Mouse (Mus musculus) hindbrain, embryonic 13.5 days (tissue): ENCODE data around the gene Xcl1. TPM values are rescaled to one million over a fixed set of nuclear protein-coding genes. Genes with fewer than 3 reads are reported as not detected.

ENCODE experiments used
- ATAC-seq: fragments of 200-750 bp; cut with Nextera tagmentation; 2 replicates; pipeline ENCODE4 v1.8.0; 2017; ENCODE audit warnings: moderate TSS enrichment; ENCODE audit not compliant: low FRiP score
- H3K27ac ChIP-seq: fragments of 300-500 bp; sonication (generic); 2 replicates; pipeline ENCODE4 v1.5.1; 2015; ENCODE audit warnings: inconsistent platforms, mild to moderate bottlenecking, moderate library complexity
- H3K27me3 ChIP-seq: fragments of 300-500 bp; sonication (generic); 2 replicates; pipeline ENCODE4 v1.6.1; 2015; ENCODE audit warnings: mild to moderate bottlenecking, inconsistent platforms
- H3K36me3 ChIP-seq: fragments of 300-500 bp; sonication (generic); 2 replicates; pipeline ENCODE4 v1.6.1; 2015; ENCODE audit warnings: mild to moderate bottlenecking, inconsistent platforms
- H3K4me1 ChIP-seq: fragments of 300-500 bp; sonication (generic); replicated peaks from 2 replicates; pipeline ENCODE4 v1.6.1; 2015; ENCODE audit warnings: inconsistent platforms
- H3K4me2 ChIP-seq: fragments of 300-500 bp; sonication (generic); 2 replicates; pipeline ENCODE4 v1.6.1; 2015; ENCODE audit warnings: inconsistent platforms, mild to moderate bottlenecking, moderate library complexity
- H3K4me3 ChIP-seq: fragments of 300-500 bp; sonication (generic); 2 replicates; pipeline ENCODE4 v1.5.1; 2015; ENCODE audit warnings: mild to moderate bottlenecking, inconsistent platforms
- H3K9ac ChIP-seq: fragments of 300-500 bp; sonication (generic); 2 replicates; pipeline ENCODE4 v1.6.1; 2015; ENCODE audit warnings: mild to moderate bottlenecking, inconsistent platforms
- H3K9me3 ChIP-seq: fragments of 300-500 bp; sonication (generic); 2 replicates; pipeline ENCODE4 v1.6.1; 2016; ENCODE audit warnings: inconsistent platforms
- WGBS: fragments of 180-500 bp; shearing (Covaris S2); methylation state at CpG from one replicate; pipeline ENCODE4 v1.1.7; 2015; 5-methylcytosine and 5-hydroxymethylcytosine counted together
- polyA plus RNA-seq: library from polyadenylated mRNA; unstranded; fragments of >200 nt; fragmentation: Nextera tagmentation; extraction: Ambion mirVana; gene quantifications from 2 replicates; pipeline ENCODE4 v1.2.1, GENCODE M21; 2015

Gene Xcl1
- polyA plus RNA-seq, 1 experiment from 2014 or later: not detected

GRCm38 (mm10) chr1:164898846-164899351 lies 36.4 kb downstream of the Xcl1 start:
- H3K9me3 ChIP-seq: no peaks in the 10 kb centered on the region
- peak overlapping the region; percentile 94 for H3K27ac ChIP-seq
- H3K4me2 ChIP-seq: peak overlapping the region; percentile 64
- H3K27me3 ChIP-seq: no peaks in the 10 kb centered on the region
- H3K9ac ChIP-seq: peak overlapping the region; percentile 72
- ATAC-seq: peak; percentile 94
- peaks cover 34% of the 10 kb centered on the region for H3K4me1 ChIP-seq
- peak overlapping the region; percentile 46 for H3K4me3 ChIP-seq
- H3K36me3 ChIP-seq: no peaks in the 10 kb centered on the region
- WGBS: under 1% methylated on average over 22 of the region's 22 CpGs

GRCm38 (mm10) chr1:164897163-164897817 lies 38.0 kb downstream of the Xcl1 start:
- peak; percentile 47 for ATAC-seq
- no peaks in the 10 kb centered on the region for H3K27me3 ChIP-seq
- 28% methylated on average over 5 of the region's 5 CpGs for WGBS
- H3K36me3 ChIP-seq: no peaks in the 10 kb centered on the region
- H3K9ac ChIP-seq: no peak overlapping the region
- peak overlapping the region; percentile 94 for H3K27ac ChIP-seq
- peaks cover 34% of the 10 kb centered on the region for H3K4me1 ChIP-seq
- no peaks in the 10 kb centered on the region for H3K9me3 ChIP-seq
- no peak overlapping the region for H3K4me2 ChIP-seq
- no peak overlapping the region for H3K4me3 ChIP-seq

GRCm38 (mm10) chr1:164896211-164897145 lies 38.8 kb downstream of the Xcl1 start:
- Histone ChIP-seq H3K9me3 (no peaks in the 10 kb centered on the region), H3K36me3 (no peaks in the 10 kb centered on the region), H3K4me1 (peaks cover 34% of the 10 kb centered on the region), H3K27ac (peak overlapping the region; percentile 94), H3K4me2 (no peak overlapping the region), H3K4me3 (no peak overlapping the region), H3K9ac (no peak overlapping the region), H3K27me3 (no peaks in the 10 kb centered on the region)
- ATAC-seq: no peak
- 44% methylated on average over 16 of the region's 16 CpGs for WGBS

- ATAC-seq: no peak
Observed at GRCm38 (mm10) chr1:164895806-164896205, 39.5 kb downstream of the Xcl1 start.

GRCm38 (mm10) chr1:164890366-164890765 lies 45.0 kb downstream of the Xcl1 start:
- no peak overlapping the region for H3K4me2 ChIP-seq
- no peak overlapping the region for H3K9ac ChIP-seq
- no peak overlapping the region for H3K27ac ChIP-seq
- H3K9me3 ChIP-seq: no peaks in the 10 kb centered on the region
- WGBS: 75% methylated on average over 4 of the region's 4 CpGs
- no peak for ATAC-seq
- H3K27me3 ChIP-seq: no peaks in the 10 kb centered on the region
- H3K4me3 ChIP-seq: no peak overlapping the region
- no peaks in the 10 kb centered on the region for H3K4me1 ChIP-seq
- H3K36me3 ChIP-seq: no peaks in the 10 kb centered on the region

More at GRCm38 (mm10) chr1:164895806-164896205, 39.5 kb downstream of the Xcl1 start:
- peaks cover 34% of the 10 kb centered on the region for H3K4me1 ChIP-seq
- no peaks in the 10 kb centered on the region for H3K27me3 ChIP-seq
- peak overlapping the region; percentile 94 for H3K27ac ChIP-seq
- no peak overlapping the region for H3K9ac ChIP-seq
- 60% methylated on average over 2 of the region's 2 CpGs for WGBS
- H3K4me2 ChIP-seq: no peak overlapping the region
- H3K4me3 ChIP-seq: no peak overlapping the region
- H3K9me3 ChIP-seq: no peaks in the 10 kb centered on the region
- H3K36me3 ChIP-seq: no peaks in the 10 kb centered on the region

- Histone ChIP-seq H3K9me3 (no peaks in the 10 kb centered on the region), H3K27ac (no peak overlapping the region), H3K27me3 (no peaks in the 10 kb centered on the region), H3K9ac (no peak overlapping the region), H3K4me1 (no peaks in the 10 kb centered on the region), H3K36me3 (no peaks in the 10 kb centered on the region), H3K4me3 (no peak overlapping the region), H3K4me2 (no peak overlapping the region)
- ATAC-seq: no peak
- 71% methylated on average over 6 of the region's 6 CpGs for WGBS
Observed at GRCm38 (mm10) chr1:164888563-164888962, 46.8 kb downstream of the Xcl1 start.

GRCm38 (mm10) chr1:164887775-164888174 lies 47.6 kb downstream of the Xcl1 start:
- H3K36me3 ChIP-seq: no peaks in the 10 kb centered on the region
- no peaks in the 10 kb centered on the region for H3K4me1 ChIP-seq
- H3K27me3 ChIP-seq: no peaks in the 10 kb centered on the region
- no peak for ATAC-seq
- H3K9ac ChIP-seq: no peak overlapping the region
- WGBS: 89% methylated on average over 2 of the region's 2 CpGs
- no peaks in the 10 kb centered on the region for H3K9me3 ChIP-seq
- H3K4me3 ChIP-seq: no peak overlapping the region
- no peak overlapping the region for H3K4me2 ChIP-seq
- H3K27ac ChIP-seq: no peak overlapping the region

- H3K4me2 ChIP-seq: no peak overlapping the region
- no peak overlapping the region for H3K27ac ChIP-seq
- no peak for ATAC-seq
- H3K36me3 ChIP-seq: no peaks in the 10 kb centered on the region
- no peaks in the 10 kb centered on the region for H3K27me3 ChIP-seq
- no peak overlapping the region for H3K9ac ChIP-seq
- H3K4me1 ChIP-seq: no peaks in the 10 kb centered on the region
- no peaks in the 10 kb centered on the region for H3K9me3 ChIP-seq
- no peak overlapping the region for H3K4me3 ChIP-seq
- 88% methylated on average over 3 of the region's 3 CpGs for WGBS
Observed at GRCm38 (mm10) chr1:164881891-164882290, 53.4 kb downstream of the Xcl1 start.

Other genes with a start within 250 kb of the Xcl1 start
- 0.25 and 0.40 TPM in 2 replicates for gene Dpt, start 138.9 kb downstream of the Xcl1 start, polyA plus RNA-seq
- gene Tbx19, start 225.2 kb upstream of the Xcl1 start, polyA plus RNA-seq: not detected in 2 replicates